Mouse (Mus musculus) hematopoietic stem cell, adult 5-6 weeks (primary cell): ENCODE data around the gene Ubac2. TPM values are rescaled to one million over a fixed set of nuclear protein-coding genes. Genes with fewer than 3 reads are reported as not detected.
A peak's percentile ranks its signal among the peaks of the same experiment; 100 is the strongest.

Experiments used
- ATAC-seq, 2 experiments: fragments of 125-278 bp in 1 of 2; replicated peaks in 1 of 2; 2 replicates each; pipeline ENCODE4 v1.8.0; 2016 to 2017; ENCODE audit warnings: inconsistent platforms in 2 of 2, mild to moderate bottlenecking in 2 of 2, moderate number of reproducible peaks in 2 of 2, low read depth in 1 of 2, moderate TSS enrichment in 1 of 2; ENCODE audit not compliant: low FRiP score in 2 of 2, poor library complexity in 2 of 2, severe bottlenecking in 2 of 2, insufficient read depth in 1 of 2, low TSS enrichment in 1 of 2
- total RNA-seq: library from RNA; stranded (forward); fragments of 172-1452, 232-1000 nt; gene quantifications from 2 replicates; pipeline ENCODE4 v1.2.3, GENCODE M21; 2017

Ubac2 gene
- total RNA-seq, 1 experiment from 2014 or later = 23.1 TPM

DNA sequence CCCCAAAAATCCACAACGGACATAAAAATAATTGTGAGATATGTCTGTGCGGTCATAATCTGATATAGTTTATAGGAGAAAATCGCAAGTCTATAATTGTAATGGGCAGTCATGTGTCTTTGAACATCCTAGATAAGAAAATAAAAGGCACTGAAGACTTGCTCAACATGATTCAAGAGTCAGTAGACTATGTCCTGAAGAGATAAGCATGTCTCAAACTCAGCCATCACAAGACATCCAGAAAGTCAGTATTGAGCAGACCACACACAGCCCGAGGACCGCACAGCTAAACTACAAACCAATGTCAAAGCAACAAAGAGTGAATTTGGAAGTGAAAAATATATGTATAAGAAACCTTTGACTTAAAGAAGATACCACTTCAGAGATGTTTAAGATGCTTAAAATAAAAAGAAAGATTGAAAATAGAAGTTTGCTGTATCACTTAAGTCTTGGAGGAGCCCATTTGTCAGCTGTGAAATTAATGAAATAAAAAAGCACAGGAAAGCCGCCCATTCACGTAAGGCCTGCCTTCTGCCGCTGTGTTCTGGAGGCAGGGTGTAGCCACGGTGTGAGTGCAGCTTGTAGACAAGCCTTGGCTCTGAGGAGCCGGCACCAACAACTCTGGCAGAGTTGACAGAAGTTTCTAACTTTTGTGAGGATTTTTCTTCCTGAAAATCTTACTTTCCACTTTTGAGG, 78.9 kb downstream of the Ubac2 start:
- ATAC-seq = no peak

DNA sequence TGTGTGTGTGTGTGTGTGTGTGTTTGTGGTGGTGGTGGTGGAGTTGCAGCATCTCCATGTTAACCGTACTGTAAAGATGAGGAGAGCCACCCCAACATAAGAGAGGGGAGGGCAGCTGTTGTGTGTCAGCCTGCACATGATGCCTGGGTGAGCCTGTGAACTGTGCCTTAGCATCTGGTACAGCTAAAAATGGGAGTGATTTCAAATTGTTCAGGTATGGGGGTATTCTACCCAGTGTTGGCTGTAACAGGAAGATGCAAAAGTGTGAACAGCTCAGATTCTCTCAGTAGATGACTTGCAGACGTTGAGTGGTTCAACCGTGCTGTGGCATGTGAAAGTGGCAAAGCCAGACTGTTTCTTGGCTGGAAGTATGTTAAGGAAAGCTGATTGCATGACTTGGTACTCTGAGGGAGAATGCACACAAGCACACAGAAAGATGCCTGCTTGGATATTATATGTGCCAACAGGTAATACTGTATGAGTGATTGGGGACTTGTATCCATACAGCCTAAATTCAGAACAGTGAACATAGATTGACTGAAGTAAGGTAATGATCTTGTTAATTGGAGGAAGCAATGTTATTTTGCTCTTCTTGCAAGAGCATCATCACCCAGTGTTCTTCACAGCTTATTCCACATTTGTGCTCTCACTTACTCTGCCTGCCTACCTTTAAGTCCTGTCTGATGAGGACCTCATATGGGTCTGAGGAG, 79.8 kb downstream of the Ubac2 start:
- ATAC-seq = no peak

DNA sequence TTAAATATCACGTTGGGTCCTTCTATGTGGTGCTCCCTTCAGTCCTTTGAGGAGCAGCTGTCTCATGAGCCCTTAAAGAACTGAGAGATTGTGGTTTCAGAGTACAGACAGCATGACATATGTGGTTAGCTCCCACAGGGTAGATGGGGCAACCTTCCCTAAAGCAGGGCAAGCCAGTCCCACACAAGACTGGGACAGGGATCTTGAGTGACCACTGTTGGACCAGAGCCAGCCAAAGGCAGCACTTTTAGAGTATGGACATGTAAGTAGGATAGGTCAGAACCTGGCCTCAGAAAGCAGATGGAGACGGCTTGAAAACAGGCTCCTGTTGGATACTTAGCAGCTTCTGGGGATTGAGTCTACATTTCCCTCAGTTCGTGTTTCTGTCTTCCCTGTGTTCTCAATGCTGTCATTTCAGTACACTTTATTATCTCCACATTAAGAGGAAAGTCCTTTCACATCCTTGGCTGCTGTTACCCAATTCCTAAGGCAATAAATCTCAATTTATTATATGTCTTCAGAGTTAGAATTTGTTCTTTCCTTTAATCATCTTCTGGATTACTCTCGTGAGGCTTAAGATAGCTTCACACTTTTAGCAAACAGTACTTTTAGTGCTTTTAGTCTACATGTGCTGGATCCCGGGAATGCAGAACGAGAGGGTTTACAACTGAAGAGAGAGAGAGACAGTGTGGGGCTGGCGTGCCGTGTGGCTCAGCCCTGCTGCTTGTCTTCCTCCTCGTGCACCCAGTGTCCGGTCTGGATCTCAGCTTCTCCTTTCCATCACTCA, 80.5 kb downstream of the Ubac2 start:
- ATAC-seq = peak in 1 of 2 experiments; percentile 30; a peak in 1 of 4 replicates

DNA sequence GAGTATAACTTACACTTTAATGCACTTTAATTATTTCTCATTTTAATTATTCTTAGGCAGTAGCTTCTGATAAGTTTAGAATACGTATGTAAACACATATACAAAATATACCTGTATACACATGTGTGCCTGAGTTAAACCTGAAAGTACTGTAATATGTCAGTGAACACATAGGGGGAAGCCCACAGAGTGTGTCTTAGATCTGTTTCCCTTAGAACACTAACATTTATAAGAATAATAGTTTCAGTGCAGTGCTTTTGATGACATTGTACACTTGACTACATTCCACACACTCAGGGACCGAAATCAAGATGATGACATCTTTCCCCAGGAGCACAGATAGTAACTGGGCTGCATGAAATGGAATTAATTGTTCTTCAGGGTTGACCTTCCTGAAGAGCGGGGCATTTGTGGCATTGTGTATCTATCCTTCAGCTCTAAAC, 81.1 kb downstream of the Ubac2 start:
- ATAC-seq = no peak

DNA sequence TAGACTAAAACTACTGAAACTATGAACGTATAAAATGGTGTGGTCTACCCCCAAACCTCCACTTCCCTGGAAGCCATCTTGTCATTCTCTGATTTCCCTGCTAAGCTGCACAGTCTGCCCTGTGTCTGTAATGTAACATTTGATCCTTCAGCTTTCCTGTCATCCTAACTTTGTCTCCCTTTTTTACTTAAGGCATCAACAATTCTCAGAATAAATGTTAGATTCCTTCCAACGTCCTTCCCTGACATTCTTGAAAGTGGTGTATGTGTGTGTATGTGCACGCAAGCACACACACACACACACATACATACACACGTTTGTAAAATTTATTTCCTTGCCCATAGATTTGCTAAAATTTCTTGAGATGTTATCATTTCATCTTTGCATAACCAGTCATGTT, 81.6 kb downstream of the Ubac2 start:
- no peak for ATAC-seq

DNA sequence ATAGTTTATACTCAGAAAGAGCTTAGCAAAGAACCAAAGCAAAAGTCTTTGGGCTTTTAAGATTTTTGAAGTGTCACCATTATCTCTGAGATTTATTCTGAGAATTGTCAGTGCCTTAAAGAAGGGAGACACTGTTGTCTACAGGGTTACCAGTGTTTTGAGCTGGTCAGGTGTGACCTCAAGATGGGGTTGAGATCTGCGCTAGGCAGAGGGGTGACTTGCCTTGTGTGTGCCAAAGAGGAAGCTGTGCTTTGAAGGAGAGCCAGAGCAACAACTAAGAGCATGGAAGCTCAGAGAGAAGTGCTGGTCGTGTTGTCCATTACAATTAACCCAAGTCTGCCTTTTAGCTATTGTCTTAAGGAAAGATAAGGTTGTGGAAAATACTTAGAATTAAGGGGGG, 82.1 kb downstream of the Ubac2 start:
- ATAC-seq = peak; percentile 29 to 34; a peak in 3 of 4 replicates

DNA sequence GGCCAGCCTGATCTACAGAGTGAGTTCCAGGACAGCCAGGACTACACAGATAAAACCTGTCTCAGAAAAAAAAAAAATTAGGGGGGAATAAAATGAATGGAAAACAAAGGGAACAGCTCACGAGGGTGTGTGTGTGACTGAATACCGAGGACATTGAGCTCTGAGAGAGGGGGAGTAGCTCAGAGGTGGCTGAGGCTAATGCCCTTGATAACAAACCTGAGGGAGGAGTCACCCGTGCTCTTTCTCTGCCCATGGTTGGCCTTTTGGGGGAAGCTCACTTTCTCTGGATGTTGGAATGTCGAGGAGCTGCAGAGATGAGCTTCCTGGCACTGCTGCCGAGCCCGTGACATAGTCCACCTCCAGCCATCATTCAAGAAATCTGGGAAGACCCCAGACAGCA, 82.6 kb downstream of the Ubac2 start:
- ATAC-seq = no peak

DNA sequence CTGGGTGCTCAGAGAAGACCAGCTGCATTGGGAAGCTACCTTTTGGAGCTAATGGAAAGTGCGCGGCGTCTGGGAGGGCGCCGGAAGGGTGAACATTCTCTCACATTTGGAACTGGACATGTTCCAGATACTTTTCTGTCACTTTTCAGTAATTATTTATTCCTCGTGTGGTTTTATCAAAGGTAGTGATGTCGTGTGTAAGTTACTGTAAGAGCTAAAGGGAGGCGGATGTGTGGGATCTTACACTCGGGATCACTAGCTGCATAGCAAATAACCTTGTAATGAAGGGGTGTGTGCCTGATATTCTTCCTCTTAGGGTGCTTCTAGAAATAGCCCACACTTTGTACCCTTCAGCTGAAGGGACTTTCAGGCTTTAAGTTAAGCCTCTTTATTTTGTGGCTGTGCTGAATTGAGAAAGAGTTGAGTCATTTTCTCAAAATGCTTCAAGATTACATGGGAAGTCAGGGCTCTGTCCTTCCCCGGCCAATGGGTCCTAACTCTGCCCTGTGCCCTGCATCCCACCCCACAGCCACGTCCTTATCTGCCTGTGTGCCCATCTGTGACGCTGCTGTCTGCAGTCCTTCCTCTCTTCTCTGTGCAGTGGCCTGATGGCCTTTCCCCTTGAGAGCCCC, 83.2 kb downstream of the Ubac2 start:
- peak in 1 of 2 experiments; percentile 23; a peak in 1 of 4 replicates for ATAC-seq

DNA sequence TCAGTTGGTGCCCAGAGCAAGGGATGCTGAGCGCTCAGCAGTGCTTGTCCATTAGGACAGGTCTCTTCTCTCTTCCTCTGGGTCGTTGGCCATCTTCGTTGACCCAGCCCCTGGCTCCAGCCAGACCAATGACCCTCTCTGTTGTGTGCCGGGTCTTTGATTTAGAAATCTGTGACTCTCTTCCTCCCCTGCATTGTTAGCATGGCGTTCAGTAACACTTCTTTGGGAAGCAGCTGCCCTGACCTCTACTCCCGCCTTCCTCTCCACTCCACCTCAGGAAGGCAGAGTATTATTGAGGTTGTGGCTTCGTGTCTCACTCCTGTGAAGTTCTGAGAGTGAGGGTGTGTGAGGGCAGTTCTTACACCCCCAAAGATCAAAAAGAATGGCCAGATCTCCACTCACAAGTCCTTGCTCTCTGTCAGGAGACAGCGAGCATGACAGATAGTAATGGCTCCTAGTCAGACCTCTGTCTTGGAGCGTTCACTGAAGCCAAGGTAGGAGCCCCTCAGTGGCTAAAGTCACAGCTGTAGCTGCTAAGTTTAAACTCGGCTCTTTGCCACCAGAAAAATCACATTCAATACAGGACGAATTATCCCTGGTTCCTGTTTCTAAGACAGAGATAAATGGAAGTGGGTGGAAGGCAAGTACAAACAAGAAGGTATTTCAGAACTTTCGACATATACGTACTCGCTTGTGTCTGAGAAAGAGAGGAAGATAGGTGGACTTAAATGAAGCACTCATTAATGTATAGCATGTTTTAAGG, 83.9 kb downstream of the Ubac2 start:
- ATAC-seq = no peak

DNA sequence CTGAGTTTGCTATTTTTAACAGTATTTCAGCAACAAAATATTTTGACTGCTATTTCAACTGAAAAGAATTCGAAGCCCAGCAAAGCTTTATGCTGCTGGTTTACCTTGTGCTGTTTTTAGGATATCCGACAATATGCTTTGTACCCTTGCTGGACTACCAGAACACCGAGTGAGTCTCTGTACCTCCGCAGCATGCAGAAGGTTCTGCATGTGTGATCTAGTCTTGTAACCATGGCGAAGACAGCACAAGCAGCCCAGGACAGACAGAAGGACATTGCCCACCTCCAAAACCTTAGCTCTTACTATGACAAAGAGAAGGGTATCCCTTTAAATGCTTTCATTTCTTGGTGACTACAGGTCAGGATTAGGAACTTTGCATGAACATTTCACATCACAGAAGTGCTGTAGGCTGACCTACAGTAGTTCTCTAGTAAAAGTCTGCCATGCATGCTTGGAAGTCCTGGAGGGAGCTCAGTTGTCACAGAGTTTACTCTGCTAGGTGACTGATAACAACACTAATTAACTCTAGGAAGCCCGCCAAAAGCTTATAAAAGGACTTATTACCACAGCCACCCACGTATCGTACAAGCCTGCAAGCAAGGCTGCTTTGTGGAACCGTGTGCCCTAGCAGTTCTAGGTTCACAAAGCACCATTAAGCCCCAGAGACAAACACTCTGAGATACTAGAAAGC, 85.0 kb downstream of the Ubac2 start:
- no peak for ATAC-seq

DNA sequence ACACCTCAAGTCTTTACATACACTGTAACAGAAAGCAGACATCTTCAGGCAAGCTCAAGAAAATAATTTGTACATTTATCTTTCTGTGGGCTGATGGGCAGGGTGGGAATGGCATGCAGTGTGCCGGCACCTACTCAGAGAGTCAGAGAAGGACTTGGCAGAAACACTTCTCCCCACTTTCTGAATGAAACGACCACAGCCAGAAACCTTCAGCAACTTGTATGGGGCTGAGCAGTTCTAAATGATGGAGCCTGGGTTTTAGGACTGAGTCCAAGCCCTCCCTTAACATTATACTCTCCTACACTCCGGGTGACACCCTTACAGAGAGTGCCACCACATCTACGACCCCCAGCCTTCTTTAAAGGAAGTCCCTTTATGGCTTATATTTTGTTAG, 85.5 kb downstream of the Ubac2 start:
- ATAC-seq = no peak

DNA sequence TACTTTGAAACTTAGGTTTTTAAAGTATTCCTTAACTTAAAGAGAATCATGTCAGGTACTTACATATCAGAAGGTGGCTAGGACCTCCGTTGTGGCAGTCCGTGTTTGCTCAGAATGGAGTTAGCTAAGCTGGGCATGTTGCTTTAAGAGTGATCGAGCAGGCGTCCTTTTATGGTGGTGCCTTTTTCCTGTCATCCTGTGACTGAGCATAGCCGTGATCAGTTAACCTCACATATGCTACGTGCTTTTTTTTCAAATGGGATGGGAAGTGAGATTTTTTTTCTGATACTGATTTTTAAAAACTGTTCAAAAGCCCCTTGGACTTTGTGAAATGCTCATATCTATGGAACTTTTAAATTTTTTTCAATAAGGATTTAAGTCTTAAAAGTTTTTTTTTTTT, 86.6 kb downstream of the Ubac2 start, which contains the start of gene Gpr183:
Gpr183 (minus strand) TSS at position 206 of the 400 bp plus-strand sequence.
- no peak for ATAC-seq

DNA sequence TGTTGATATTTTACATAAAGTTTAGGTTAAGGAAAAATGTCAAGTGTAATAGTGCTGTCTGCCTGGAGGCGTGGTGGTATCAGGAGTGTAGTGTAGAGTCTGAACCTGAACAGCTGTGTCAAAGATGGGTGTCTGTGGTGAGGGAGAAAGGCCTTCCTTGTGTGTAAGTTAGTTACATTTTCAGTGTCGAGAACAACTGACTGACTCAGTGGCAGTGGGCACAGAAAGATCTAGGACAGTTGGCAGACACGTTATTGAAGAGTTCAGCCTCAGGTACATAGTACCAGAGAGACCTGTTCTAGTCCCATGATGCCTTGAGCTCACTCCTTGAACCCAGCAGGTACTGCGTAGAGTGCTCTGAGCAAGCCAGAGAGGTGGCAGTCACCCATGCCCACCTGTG, 87.0 kb downstream of the Ubac2 start:
- ATAC-seq = no peak

DNA sequence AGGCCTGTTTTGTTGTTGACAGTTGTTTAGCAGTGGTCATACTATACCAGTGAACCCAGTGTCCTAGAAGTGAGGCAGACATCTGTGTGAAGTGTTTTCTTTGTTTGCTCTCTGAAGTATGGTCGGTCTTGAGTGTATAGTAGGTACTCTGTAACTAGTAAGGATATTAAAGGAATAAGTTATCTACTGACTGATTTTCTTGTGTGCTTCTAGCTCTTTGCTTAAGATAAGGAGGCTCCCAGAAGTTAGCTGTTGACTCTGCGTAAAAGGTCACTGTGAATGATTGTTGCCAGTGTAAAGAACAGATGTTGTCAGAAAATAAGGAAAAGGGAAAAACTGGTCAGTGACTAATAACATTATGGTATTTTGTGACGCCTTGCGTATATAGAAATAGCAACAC, 88.7 kb downstream of the Ubac2 start:
- ATAC-seq = no peak

DNA sequence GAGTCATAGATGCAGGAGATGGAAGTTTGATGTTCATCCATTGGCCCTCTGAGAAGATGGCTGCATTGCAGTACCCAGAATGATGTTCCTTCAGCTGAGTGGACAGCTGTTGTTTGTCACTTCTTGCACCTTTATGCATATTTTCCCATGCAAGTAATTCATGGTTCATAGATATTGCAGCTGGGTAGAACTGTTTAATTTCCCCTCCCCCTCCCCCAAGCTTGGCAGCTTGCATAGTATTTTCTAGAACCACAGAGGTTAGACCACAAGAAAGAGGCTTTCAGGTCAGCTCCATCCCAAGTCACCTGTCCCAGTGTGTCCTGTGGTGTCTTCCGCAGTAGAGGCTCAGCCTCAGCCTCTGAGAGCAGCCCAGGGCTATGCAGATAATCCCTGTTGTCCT, 92.0 kb downstream of the Ubac2 start:
- ATAC-seq = no peak

DNA sequence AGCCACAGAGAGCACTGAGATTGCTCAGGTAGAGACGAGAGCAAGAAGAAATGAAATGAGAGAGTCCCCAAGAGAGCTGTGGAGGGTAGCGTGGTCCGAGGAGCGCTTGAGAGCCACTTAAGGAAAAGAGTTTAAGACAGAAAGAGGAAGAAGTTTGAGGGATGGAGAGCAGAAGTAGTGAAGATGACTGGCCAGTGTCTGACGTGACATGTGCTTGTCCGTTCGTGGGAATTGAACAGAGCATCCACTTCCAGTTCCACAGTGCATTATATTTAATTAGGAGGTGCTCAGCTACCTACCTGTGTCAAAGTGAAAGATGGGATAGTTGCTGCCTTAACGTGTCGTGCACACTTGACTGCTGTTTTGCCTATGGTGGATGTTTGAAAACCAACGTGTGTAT, 94.7 kb downstream of the Ubac2 start:
- ATAC-seq = no peak

DNA sequence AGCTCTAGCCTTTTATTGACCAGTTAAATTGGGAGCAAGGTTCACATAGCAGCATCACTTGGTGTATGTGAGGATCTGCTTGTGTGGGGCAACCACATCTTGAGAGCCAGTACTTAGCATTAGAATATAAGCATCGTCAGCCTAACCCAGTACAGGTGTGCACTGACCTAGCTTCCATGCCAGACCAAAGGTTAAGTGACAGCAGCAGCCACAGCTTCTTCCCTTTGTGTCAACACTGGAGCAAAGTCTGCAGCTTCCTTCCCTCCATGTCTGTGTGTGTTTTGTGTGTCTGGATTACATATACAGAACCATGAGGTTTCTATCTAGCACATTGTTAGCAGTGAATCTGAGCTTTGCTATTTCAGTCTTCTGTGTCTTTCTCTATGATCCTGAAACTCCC, 103.1 kb downstream of the Ubac2 start:
- no peak for ATAC-seq
